Mouse (Mus musculus) midbrain, embryonic 16.5 days (tissue): Measurements from ENCODE around the gene Rasgrf2. TPM values are rescaled to one million over a fixed set of nuclear protein-coding genes. Genes with fewer than 3 reads are reported as not detected.

Experiments
- ATAC-seq: fragments of 200-750 bp; cut with Nextera tagmentation; 2 replicates; pipeline ENCODE4 v1.8.0; 2017; ENCODE audit warnings: moderate TSS enrichment
- H3K27ac ChIP-seq: fragments of 300-500 bp; sonication (generic); 2 replicates; pipeline ENCODE4 v1.5.1; 2014; ENCODE audit warnings: mild to moderate bottlenecking, low read length, mixed read lengths
- H3K27me3 ChIP-seq: fragments of 300-500 bp; sonication (generic); 2 replicates; pipeline ENCODE4 v1.6.1; 2014; ENCODE audit warnings: low read depth, low read length, mixed read lengths; ENCODE audit not compliant: control insufficient read depth, insufficient read depth
- H3K36me3 ChIP-seq: fragments of 300-500 bp; sonication (generic); 2 replicates; pipeline ENCODE4 v1.6.1; 2014; ENCODE audit warnings: mild to moderate bottlenecking, low read length, moderate library complexity, mixed read lengths; ENCODE audit not compliant: control insufficient read depth, insufficient read depth
- H3K4me1 ChIP-seq: fragments of 300-500 bp; sonication (generic); 2 replicates; pipeline ENCODE4 v1.6.1; 2014; ENCODE audit warnings: mild to moderate bottlenecking, low read length, mixed read lengths; ENCODE audit not compliant: control insufficient read depth, insufficient read depth
- H3K4me2 ChIP-seq: fragments of 300-500 bp; sonication (generic); 2 replicates; pipeline ENCODE4 v1.6.1; 2014; ENCODE audit warnings: mild to moderate bottlenecking, low read length, mixed read lengths
- H3K4me3 ChIP-seq: fragments of 300-500 bp; sonication (generic); 2 replicates; pipeline ENCODE4 v1.5.1; 2014; ENCODE audit warnings: low read depth, mild to moderate bottlenecking, low read length, moderate library complexity, mixed read lengths
- H3K9ac ChIP-seq: fragments of 300-500 bp; sonication (generic); 2 replicates; pipeline ENCODE4 v1.6.1; 2014; ENCODE audit warnings: low read depth, low read length, mixed read lengths
- H3K9me3 ChIP-seq: fragments of 300-500 bp; sonication (generic); replicated peaks from 2 replicates; pipeline ENCODE4 v1.6.1; 2014; ENCODE audit warnings: mild to moderate bottlenecking, low read length, mixed read lengths; ENCODE audit not compliant: control insufficient read depth, poor library complexity, severe bottlenecking
- WGBS: fragments of 180-500 bp; shearing (Covaris S2); extraction: QIAGEN DNeasy Blood & Tissue Kit; methylation state at CpG from one replicate; pipeline ENCODE4 v1.1.7; 2014; 5-methylcytosine and 5-hydroxymethylcytosine counted together
- polyA plus RNA-seq: library from polyadenylated mRNA; unstranded; fragments of >200 nt; fragmentation: Nextera tagmentation; extraction: Ambion mirVana; gene quantifications from 2 replicates; pipeline ENCODE4 v1.2.1, GENCODE M21; 2015

Gene Rasgrf2
- polyA plus RNA-seq, 1 experiment from 2014 or later = 14.6 TPM

DNA sequence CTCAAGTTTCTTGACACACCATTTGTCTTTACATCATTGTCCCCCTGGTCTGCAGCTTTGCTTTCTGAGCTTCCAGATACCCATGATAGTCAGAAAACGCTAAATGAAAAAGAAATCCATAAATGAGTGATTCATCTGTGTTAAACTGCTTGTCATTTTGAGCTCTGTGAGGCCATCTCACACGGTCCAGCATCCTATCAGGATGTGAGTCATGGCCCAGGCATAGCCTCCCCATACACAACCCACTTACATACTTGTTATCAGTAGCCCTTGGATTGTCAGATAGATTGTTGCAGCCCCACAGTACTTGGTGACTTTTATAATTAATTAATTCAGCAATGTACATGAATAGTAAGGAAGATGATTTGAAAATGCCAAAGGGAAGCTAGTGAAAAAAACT lies 63.6 kb downstream of the Rasgrf2 start:
- Histone ChIP-seq H3K4me3 (no peak overlapping the region), H3K4me1 (no peaks in the 10 kb centered on the region), H3K27ac (no peak overlapping the region), H3K9me3 (no peaks in the 10 kb centered on the region), H3K4me2 (no peak overlapping the region), H3K36me3 (no peaks in the 10 kb centered on the region), H3K27me3 (no peaks in the 10 kb centered on the region), H3K9ac (no peak overlapping the region)
- WGBS = 80% methylated on average over 2 of the region's 2 CpGs
- no peak for ATAC-seq

DNA sequence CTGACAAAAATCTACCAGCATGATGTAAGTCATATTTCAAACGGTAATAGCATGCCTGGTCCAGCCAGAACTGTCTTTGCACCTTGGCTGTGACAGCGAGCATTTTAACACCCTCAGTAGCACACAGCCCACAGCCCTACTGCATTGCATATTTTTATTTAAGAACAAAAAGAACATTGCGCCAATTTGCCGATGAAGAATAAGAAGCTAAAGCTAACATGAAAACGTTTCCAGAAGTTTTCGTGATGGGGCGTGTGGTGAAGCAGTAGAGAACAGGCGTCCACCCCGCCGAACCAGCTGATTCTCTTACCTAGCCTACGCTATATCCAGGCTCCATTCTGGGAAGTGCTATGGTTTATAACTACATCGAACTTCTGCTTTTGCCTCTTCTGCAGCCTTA lies 77.7 kb downstream of the Rasgrf2 start:
- no peaks in the 10 kb centered on the region; the same call in 1 of the 2 replicates for H3K36me3 ChIP-seq
- ATAC-seq = no peak
- no peak overlapping the region for H3K27ac ChIP-seq
- H3K4me1 ChIP-seq = no peaks in the 10 kb centered on the region
- no peaks in the 10 kb centered on the region for H3K27me3 ChIP-seq
- no peak overlapping the region for H3K4me2 ChIP-seq
- no peaks in the 10 kb centered on the region for H3K9me3 ChIP-seq
- 94% methylated on average over 12 of the region's 12 CpGs for WGBS
- no peak overlapping the region for H3K4me3 ChIP-seq
- H3K9ac ChIP-seq = no peak overlapping the region

GRCm38 (mm10) chr13:92053001-92053400 lies 78.5 kb downstream of the Rasgrf2 start:
- H3K4me2 ChIP-seq = no peak overlapping the region
- no peaks in the 10 kb centered on the region; the same call in 1 of the 2 replicates for H3K36me3 ChIP-seq
- H3K4me1 ChIP-seq = no peaks in the 10 kb centered on the region
- WGBS = 95% methylated on average over 3 of the region's 3 CpGs
- H3K9me3 ChIP-seq = no peaks in the 10 kb centered on the region
- no peak overlapping the region for H3K4me3 ChIP-seq
- no peak overlapping the region for H3K27ac ChIP-seq
- H3K27me3 ChIP-seq = no peaks in the 10 kb centered on the region
- ATAC-seq = no peak
- H3K9ac ChIP-seq = no peak overlapping the region

- no peak for ATAC-seq
- no peak overlapping the region for H3K4me3 ChIP-seq
- H3K27ac ChIP-seq = no peak overlapping the region
- no peaks in the 10 kb centered on the region; the same call in 1 of the 2 replicates for H3K36me3 ChIP-seq
- no peaks in the 10 kb centered on the region for H3K9me3 ChIP-seq
- no peaks in the 10 kb centered on the region for H3K27me3 ChIP-seq
- WGBS = 71% methylated on average over 3 of the region's 3 CpGs
- no peak overlapping the region for H3K4me2 ChIP-seq
- H3K9ac ChIP-seq = no peak overlapping the region
- H3K4me1 ChIP-seq = no peaks in the 10 kb centered on the region
These were observed 80.2 kb downstream of the Rasgrf2 start for GRCm38 (mm10) chr13:92051216-92051615.

DNA sequence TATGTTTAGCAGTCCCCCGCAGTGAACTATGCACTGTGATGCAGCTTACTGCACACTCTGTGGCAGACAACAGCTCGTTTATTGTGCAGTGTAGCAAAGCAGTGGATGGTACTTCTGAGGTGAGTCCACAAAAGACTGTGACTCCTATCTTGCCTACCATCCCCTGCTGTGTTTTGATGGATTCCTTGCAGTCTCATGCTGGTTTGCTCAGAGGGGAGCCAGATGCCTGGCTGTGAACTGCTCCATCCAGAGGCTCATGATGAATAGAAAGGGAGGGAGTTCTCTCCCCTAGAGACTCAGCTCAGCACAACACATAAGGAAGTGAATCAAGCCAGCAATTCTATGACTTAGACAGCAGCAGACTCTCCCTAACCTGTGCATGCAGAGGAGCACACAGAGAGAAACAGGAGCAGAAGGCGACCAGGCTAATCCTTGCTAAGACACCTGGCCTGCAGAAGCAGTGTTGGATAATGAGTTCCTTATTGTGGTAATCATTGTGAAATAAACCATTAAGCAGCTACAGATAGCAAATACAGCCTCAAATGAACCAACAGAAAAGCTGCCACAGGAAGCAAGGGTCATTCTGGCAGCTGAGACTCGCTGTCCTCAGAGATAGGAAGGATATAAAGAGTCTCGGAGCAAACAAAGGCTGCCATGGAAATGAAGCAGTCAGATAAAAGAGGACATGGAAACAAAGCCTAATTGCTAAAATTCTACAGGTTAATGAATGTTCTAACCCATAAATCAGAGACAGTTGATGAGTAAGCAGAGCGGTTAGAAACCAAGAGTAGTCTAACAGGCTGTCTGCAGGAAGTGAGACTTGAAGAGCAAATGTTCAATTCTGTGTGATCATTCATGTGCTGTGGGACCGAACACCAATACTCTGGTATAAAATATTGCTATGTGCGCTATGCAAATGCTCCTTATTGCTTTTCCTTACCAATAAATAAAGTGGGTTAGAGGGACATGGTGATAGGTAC lies 89.6 kb downstream of the Rasgrf2 start:
- peak; percentile 80 for ATAC-seq
- no peak overlapping the region for H3K4me2 ChIP-seq
- no peak overlapping the region for H3K27ac ChIP-seq
- no peaks in the 10 kb centered on the region for H3K36me3 ChIP-seq
- no peaks in the 10 kb centered on the region for H3K9me3 ChIP-seq
- 40% methylated on average over 8 of the region's 8 CpGs for WGBS
- no peak overlapping the region for H3K9ac ChIP-seq
- no peak overlapping the region for H3K4me3 ChIP-seq
- no peaks in the 10 kb centered on the region for H3K27me3 ChIP-seq
- H3K4me1 ChIP-seq = no peaks in the 10 kb centered on the region; the same call in 1 of the 2 replicates

- ATAC-seq = no peak
- WGBS = 92% methylated on average over 24 of the region's 24 CpGs
- Histone ChIP-seq H3K27ac (no peak overlapping the region), H3K4me2 (no peak overlapping the region), H3K9me3 (no peaks in the 10 kb centered on the region), H3K9ac (no peak overlapping the region), H3K4me3 (no peak overlapping the region), H3K36me3 (no peaks in the 10 kb centered on the region), H3K27me3 (no peaks in the 10 kb centered on the region), H3K4me1 (no peaks in the 10 kb centered on the region)
These were observed 100.9 kb downstream of the Rasgrf2 start for GRCm38 (mm10) chr13:92030364-92031057.

DNA sequence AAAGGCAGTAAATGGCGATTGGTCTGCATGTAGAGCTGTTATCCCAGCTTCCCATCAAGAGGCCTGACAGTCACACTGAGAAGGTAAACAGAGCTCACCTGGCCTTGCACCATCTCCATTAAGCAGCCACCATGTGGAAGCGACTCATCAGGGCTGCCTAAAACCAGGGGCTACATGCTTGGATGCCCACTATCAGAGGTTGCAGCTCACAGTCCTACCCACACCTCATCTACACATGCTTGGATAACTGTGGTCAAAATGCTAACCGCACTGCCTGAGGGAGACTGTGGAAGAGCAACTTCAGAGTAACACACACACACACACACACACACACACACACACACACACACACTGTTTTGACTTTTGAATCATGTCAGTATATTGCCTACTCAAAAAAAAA lies 101.8 kb downstream of the Rasgrf2 start:
- 86% methylated on average over 3 of the region's 3 CpGs for WGBS

GRCm38 (mm10) chr13:92027951-92028350 lies 103.5 kb downstream of the Rasgrf2 start:
- H3K4me2 ChIP-seq = no peak overlapping the region
- no peak overlapping the region for H3K9ac ChIP-seq
- H3K27ac ChIP-seq = no peak overlapping the region
- WGBS = 69% methylated on average over 5 of the region's 5 CpGs
- H3K36me3 ChIP-seq = no peaks in the 10 kb centered on the region
- H3K27me3 ChIP-seq = no peaks in the 10 kb centered on the region
- H3K4me1 ChIP-seq = no peaks in the 10 kb centered on the region
- ATAC-seq = no peak
- H3K4me3 ChIP-seq = no peak overlapping the region
- H3K9me3 ChIP-seq = no peaks in the 10 kb centered on the region

More for the DNA sequence above, 101.8 kb downstream of the Rasgrf2 start:
- no peaks in the 10 kb centered on the region for H3K36me3 ChIP-seq
- ATAC-seq = no peak
- no peak overlapping the region for H3K27ac ChIP-seq
- no peak overlapping the region for H3K4me3 ChIP-seq
- no peaks in the 10 kb centered on the region for H3K9me3 ChIP-seq
- H3K9ac ChIP-seq = no peak overlapping the region
- H3K4me1 ChIP-seq = no peaks in the 10 kb centered on the region
- no peaks in the 10 kb centered on the region for H3K27me3 ChIP-seq
- H3K4me2 ChIP-seq = no peak overlapping the region

GRCm38 (mm10) chr13:92026651-92027050 lies 104.8 kb downstream of the Rasgrf2 start:
- H3K4me2 ChIP-seq = no peak overlapping the region

More at GRCm38 (mm10) chr13:92026651-92027050, 104.8 kb downstream of the Rasgrf2 start:
- ATAC-seq = no peak
- no peak overlapping the region for H3K9ac ChIP-seq
- 67% methylated on average over 2 of the region's 2 CpGs for WGBS
- H3K27me3 ChIP-seq = no peaks in the 10 kb centered on the region
- H3K36me3 ChIP-seq = 0 out of 2 replicates have a peak, but pooled peaks cover 2% of the 10 kb centered on the region
- H3K27ac ChIP-seq = no peak overlapping the region
- H3K4me1 ChIP-seq = no peaks in the 10 kb centered on the region
- no peaks in the 10 kb centered on the region for H3K9me3 ChIP-seq
- H3K4me3 ChIP-seq = no peak overlapping the region
